Mouse (Mus musculus) frontal cortex, adult (tissue): ENCODE measurements around the gene Snd1.

Experiments
- ATAC-seq: cut with Nextera tagmentation; 2 replicates; pipeline ENCODE4 v1.9.2; 2017; ENCODE audit warnings: mild to moderate bottlenecking, moderate library complexity, mixed read lengths; ENCODE audit not compliant: low TSS enrichment

Snd1 gene

GRCm38 (mm10) chr6:28635531-28636348 lies 160.8 kb downstream of the Snd1 start:
- ATAC-seq, result no peak

GRCm38 (mm10) chr6:28640088-28640487 lies 165.1 kb downstream of the Snd1 start:
- ATAC-seq, result peak; percentile 62; the same call in 1 of the 2 replicates

GRCm38 (mm10) chr6:28642909-28643308 lies 168.0 kb downstream of the Snd1 start:
- ATAC-seq, result peak; percentile 35

- ATAC-seq, result no peak
These were observed 170.3 kb downstream of the Snd1 start for GRCm38 (mm10) chr6:28645231-28645630.

GRCm38 (mm10) chr6:28656511-28656910 lies 181.6 kb downstream of the Snd1 start:
- no peak for ATAC-seq

GRCm38 (mm10) chr6:28663004-28663403 lies 188.1 kb downstream of the Snd1 start:
- no peak for ATAC-seq

- peak; percentile 76 for ATAC-seq
These were observed 188.7 kb downstream of the Snd1 start for GRCm38 (mm10) chr6:28663670-28664069.

- no peak for ATAC-seq
These were observed 189.8 kb downstream of the Snd1 start for GRCm38 (mm10) chr6:28664716-28665115.

GRCm38 (mm10) chr6:28667586-28667985 lies 192.6 kb downstream of the Snd1 start:
- ATAC-seq, result no peak

- peak; percentile 86 for ATAC-seq
These were observed 194.3 kb downstream of the Snd1 start for GRCm38 (mm10) chr6:28669251-28669650.

- no peak for ATAC-seq
These were observed 197.4 kb downstream of the Snd1 start for GRCm38 (mm10) chr6:28672388-28672787.

GRCm38 (mm10) chr6:28674686-28675085 lies 199.7 kb downstream of the Snd1 start:
- no peak for ATAC-seq

- ATAC-seq, result no peak
These were observed 204.0 kb downstream of the Snd1 start for GRCm38 (mm10) chr6:28678896-28679295.

- no peak for ATAC-seq
These were observed 205.6 kb downstream of the Snd1 start for GRCm38 (mm10) chr6:28680537-28680936.

GRCm38 (mm10) chr6:28681521-28682457 lies 206.8 kb downstream of the Snd1 start:
- no peak for ATAC-seq

- peak; percentile 86 for ATAC-seq
These were observed 210.1 kb downstream of the Snd1 start for GRCm38 (mm10) chr6:28685052-28685451.

- ATAC-seq, result no peak
These were observed 210.8 kb downstream of the Snd1 start for GRCm38 (mm10) chr6:28685745-28686144.

GRCm38 (mm10) chr6:28687776-28688175 lies 212.8 kb downstream of the Snd1 start:
- ATAC-seq, result no peak

- ATAC-seq, result no peak
These were observed 217.7 kb downstream of the Snd1 start for GRCm38 (mm10) chr6:28692659-28693058.

GRCm38 (mm10) chr6:28697214-28697613 lies 222.3 kb downstream of the Snd1 start:
- peak; percentile 60 for ATAC-seq

GRCm38 (mm10) chr6:28704612-28705011 lies 229.7 kb downstream of the Snd1 start:
- ATAC-seq, result no peak

- peak; percentile 80 for ATAC-seq
These were observed 230.6 kb downstream of the Snd1 start for GRCm38 (mm10) chr6:28705384-28706107.
